Mouse (Mus musculus): ENCODE data around the gene Baiap2.

DNA sequence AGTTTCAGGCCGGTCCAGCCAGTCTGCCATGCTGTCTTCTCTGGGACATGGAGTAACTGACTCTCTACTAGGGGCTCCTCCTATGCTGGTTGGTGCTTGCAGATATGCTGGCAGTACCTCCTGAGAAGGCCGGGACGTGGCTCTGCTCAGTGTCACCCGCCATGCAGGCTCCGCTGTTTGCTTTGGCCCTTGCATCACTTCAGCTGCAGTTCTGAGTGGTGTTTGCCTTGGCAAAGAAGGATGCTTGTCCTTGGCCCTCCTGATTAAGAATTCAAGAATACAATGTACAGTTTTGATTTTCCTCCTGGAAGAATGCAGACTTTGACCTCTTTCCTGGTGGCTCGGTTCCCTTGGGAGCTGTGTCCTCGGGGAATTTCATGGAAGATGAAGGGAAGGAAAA lies 2.8 kb downstream of the Baiap2 start:
- TF ChIP-seq POLR2A (IDR thresholded peaks at IDR 0.05; ENCODE audit: borderline replicate concordance, control insufficient read depth, low read depth, low read length) (no peak), CTCF (IDR thresholded peaks at IDR 0.05; ENCODE audit: control insufficient read depth, insufficient read depth, low read length) (no peak)

Measured in bone marrow, adult 2 months (tissue).